Mouse (Mus musculus): Measurements from ENCODE around the gene Zcchc8. TPM values are rescaled to one million over a fixed set of nuclear protein-coding genes. Genes with fewer than 3 reads are reported as not detected.

The Zcchc8 gene
- polyA plus RNA-seq, 1 experiment from 2014 or later = 34.6 TPM

Other genes with a start within 250 kb of the Zcchc8 start
- gene Lrrc43, start 231.8 kb downstream of the Zcchc8 start, polyA plus RNA-seq (2018) = not detected in 3 replicates
- gene Il31, start 231.6 kb downstream of the Zcchc8 start, polyA plus RNA-seq (2018) = not detected in 3 replicates
- gene B3gnt4, start 210.6 kb downstream of the Zcchc8 start, polyA plus RNA-seq (2018) = not detected in 3 replicates
- gene Diablo, start 196.9 kb downstream of the Zcchc8 start, polyA plus RNA-seq (2018) = 22.3 to 30.5 TPM (median 24.6 TPM) in 3 replicates
- gene Gm49027, start 195.6 kb downstream of the Zcchc8 start, polyA plus RNA-seq (2018) = not detected in 3 replicates
- gene Vps33a, start 148.1 kb downstream of the Zcchc8 start, polyA plus RNA-seq (2018) = 67.1 to 83.9 TPM (median 76.7 TPM) in 3 replicates
- gene Clip1, start 36.5 kb downstream of the Zcchc8 start, polyA plus RNA-seq (2018) = 40.2 to 65.1 TPM (median 40.4 TPM) in 3 replicates
- 62.5 to 150 TPM (median 74.9 TPM) in 3 replicates for gene Rsrc2, start 28.3 kb upstream of the Zcchc8 start, polyA plus RNA-seq (2018)
- gene Kntc1, start 28.6 kb upstream of the Zcchc8 start, polyA plus RNA-seq (2018) = 0.50 to 8.5 TPM (median 1.5 TPM) in 3 replicates
- gene Hcar2, start 144.4 kb upstream of the Zcchc8 start, polyA plus RNA-seq (2018) = 0.54 to 2.0 TPM (median 0.57 TPM) in 3 replicates
- gene Hcar1, start 158.9 kb upstream of the Zcchc8 start, polyA plus RNA-seq (2018) = not detected in 3 replicates
- 32.8 to 151 TPM (median 58.4 TPM) in 3 replicates for gene Denr, start 186.1 kb upstream of the Zcchc8 start, polyA plus RNA-seq (2018)
- not detected in 3 replicates for gene Gm43518, start 206.3 kb upstream of the Zcchc8 start, polyA plus RNA-seq (2018)
- gene Ccdc62, start 209.6 kb upstream of the Zcchc8 start, polyA plus RNA-seq (2018) = 0.93 to 1.7 TPM (median 1.1 TPM) in 3 replicates